Mouse (Mus musculus): Measurements from ENCODE around the gene 6430548M08Rik. TPM values are rescaled to one million over a fixed set of nuclear protein-coding genes. Genes with fewer than 3 reads are reported as not detected.

6430548M08Rik gene
- polyA plus RNA-seq, 1 experiment: 4.9 TPM

- peaks cover 4% of the 10 kb centered on the region; the same call in 1 of the 2 replicates for H3K4me1 ChIP-seq (replicated peaks; ENCODE audit: control insufficient read depth, insufficient read depth, low read length)
These were observed 6.0 kb downstream of the 6430548M08Rik start for GRCm38 (mm10) chr8:120119931-120120330.

GRCm38 (mm10) chr8:120120951-120121350 lies 7.0 kb downstream of the 6430548M08Rik start:
- no peak for TF ChIP-seq CTCF (IDR thresholded peaks at IDR 0.05; ENCODE audit: borderline replicate concordance, control insufficient read depth, extremely low read depth, insufficient read depth, low read length, poor library complexity)
- TF ChIP-seq POLR2A (IDR thresholded peaks at IDR 0.05; ENCODE audit: control insufficient read depth, extremely low read depth, insufficient read depth, low read length, poor library complexity): no peak
- Histone ChIP-seq H3K36me3 (ENCODE audit: control insufficient read depth, insufficient read depth, low read length) (no peaks in the 10 kb centered on the region), H3K27ac (ENCODE audit: control insufficient read depth, insufficient read depth, low read length) (no peak overlapping the region), H3K27me3 (ENCODE audit: control insufficient read depth, insufficient read depth, low read length) (no peaks in the 10 kb centered on the region; the same call in 1 of the 2 replicates), H3K4me1 (replicated peaks; ENCODE audit: control insufficient read depth, insufficient read depth, low read length) (peaks cover 6% of the 10 kb centered on the region; the same call in 1 of the 2 replicates), H3K4me3 (ENCODE audit: control insufficient read depth, insufficient read depth, low read length) (no peak overlapping the region)
- no peak for DNase-seq
- WGBS: 81% methylated on average over 5 of the region's 5 CpGs

More at GRCm38 (mm10) chr8:120119931-120120330, 6.0 kb downstream of the 6430548M08Rik start:
- TF ChIP-seq CTCF (IDR thresholded peaks at IDR 0.05; ENCODE audit: borderline replicate concordance, control insufficient read depth, extremely low read depth, insufficient read depth, low read length, poor library complexity): no peak
- no peak for TF ChIP-seq POLR2A (IDR thresholded peaks at IDR 0.05; ENCODE audit: control insufficient read depth, extremely low read depth, insufficient read depth, low read length, poor library complexity)
- peaks cover 6% of the 10 kb centered on the region; the same call in 1 of the 2 replicates for H3K27me3 ChIP-seq (ENCODE audit: control insufficient read depth, insufficient read depth, low read length)
- H3K4me3 ChIP-seq (ENCODE audit: control insufficient read depth, insufficient read depth, low read length): no peak overlapping the region
- WGBS: 22% methylated on average over 6 of the region's 6 CpGs
- no peak for DNase-seq
- H3K27ac ChIP-seq (ENCODE audit: control insufficient read depth, insufficient read depth, low read length): no peak overlapping the region
- no peaks in the 10 kb centered on the region for H3K36me3 ChIP-seq (ENCODE audit: control insufficient read depth, insufficient read depth, low read length)

GRCm38 (mm10) chr8:120124261-120124660 lies 10.3 kb downstream of the 6430548M08Rik start:
- DNase-seq: no peak
- WGBS: 51% methylated on average over 6 of the region's 6 CpGs
- Histone ChIP-seq H3K4me1 (replicated peaks; ENCODE audit: control insufficient read depth, insufficient read depth, low read length) (peaks cover 6% of the 10 kb centered on the region; the same call in 1 of the 2 replicates), H3K27ac (ENCODE audit: control insufficient read depth, insufficient read depth, low read length) (no peak overlapping the region), H3K4me3 (ENCODE audit: control insufficient read depth, insufficient read depth, low read length) (no peak overlapping the region), H3K27me3 (ENCODE audit: control insufficient read depth, insufficient read depth, low read length) (no peaks in the 10 kb centered on the region), H3K36me3 (ENCODE audit: control insufficient read depth, insufficient read depth, low read length) (no peaks in the 10 kb centered on the region)
- no peak for TF ChIP-seq POLR2A (IDR thresholded peaks at IDR 0.05; ENCODE audit: control insufficient read depth, extremely low read depth, insufficient read depth, low read length, poor library complexity)
- no peak for TF ChIP-seq CTCF (IDR thresholded peaks at IDR 0.05; ENCODE audit: borderline replicate concordance, control insufficient read depth, extremely low read depth, insufficient read depth, low read length, poor library complexity)

GRCm38 (mm10) chr8:120124836-120125389 lies 11.0 kb downstream of the 6430548M08Rik start:
- no peak for DNase-seq
- H3K27ac ChIP-seq (ENCODE audit: control insufficient read depth, insufficient read depth, low read length): no peak overlapping the region
- H3K4me1 ChIP-seq (replicated peaks; ENCODE audit: control insufficient read depth, insufficient read depth, low read length): peaks cover 3% of the 10 kb centered on the region; the same call in 1 of the 2 replicates
- TF ChIP-seq POLR2A (IDR thresholded peaks at IDR 0.05; ENCODE audit: control insufficient read depth, extremely low read depth, insufficient read depth, low read length, poor library complexity): no peak
- no peak for TF ChIP-seq CTCF (IDR thresholded peaks at IDR 0.05; ENCODE audit: borderline replicate concordance, control insufficient read depth, extremely low read depth, insufficient read depth, low read length, poor library complexity)
- H3K36me3 ChIP-seq (ENCODE audit: control insufficient read depth, insufficient read depth, low read length): no peaks in the 10 kb centered on the region
- H3K4me3 ChIP-seq (ENCODE audit: control insufficient read depth, insufficient read depth, low read length): no peak overlapping the region
- no peaks in the 10 kb centered on the region for H3K27me3 ChIP-seq (ENCODE audit: control insufficient read depth, insufficient read depth, low read length)
- 52% methylated on average over 7 of the region's 7 CpGs for WGBS

GRCm38 (mm10) chr8:120126357-120127161 lies 12.6 kb downstream of the 6430548M08Rik start:
- Histone ChIP-seq H3K27ac (ENCODE audit: control insufficient read depth, insufficient read depth, low read length) (no peak overlapping the region), H3K4me3 (ENCODE audit: control insufficient read depth, insufficient read depth, low read length) (no peak overlapping the region), H3K36me3 (ENCODE audit: control insufficient read depth, insufficient read depth, low read length) (no peaks in the 10 kb centered on the region), H3K27me3 (ENCODE audit: control insufficient read depth, insufficient read depth, low read length) (no peaks in the 10 kb centered on the region), H3K4me1 (replicated peaks; ENCODE audit: control insufficient read depth, insufficient read depth, low read length) (peaks cover 3% of the 10 kb centered on the region; the same call in 1 of the 2 replicates)
- no peak for DNase-seq
- TF ChIP-seq POLR2A (IDR thresholded peaks at IDR 0.05; ENCODE audit: control insufficient read depth, extremely low read depth, insufficient read depth, low read length, poor library complexity) (no peak), CTCF (IDR thresholded peaks at IDR 0.05; ENCODE audit: borderline replicate concordance, control insufficient read depth, extremely low read depth, insufficient read depth, low read length, poor library complexity) (no peak)
- 83% methylated on average over 14 of the region's 14 CpGs for WGBS

GRCm38 (mm10) chr8:120129547-120129946 lies 15.6 kb downstream of the 6430548M08Rik start:
- Histone ChIP-seq H3K4me3 (ENCODE audit: control insufficient read depth, insufficient read depth, low read length) (no peak overlapping the region), H3K27ac (ENCODE audit: control insufficient read depth, insufficient read depth, low read length) (no peak overlapping the region), H3K27me3 (ENCODE audit: control insufficient read depth, insufficient read depth, low read length) (no peaks in the 10 kb centered on the region), H3K4me1 (replicated peaks; ENCODE audit: control insufficient read depth, insufficient read depth, low read length) (peaks cover 3% of the 10 kb centered on the region; the same call in 1 of the 2 replicates), H3K36me3 (ENCODE audit: control insufficient read depth, insufficient read depth, low read length) (no peaks in the 10 kb centered on the region)
- WGBS: 98% methylated on average over 4 of the region's 4 CpGs
- no peak for TF ChIP-seq CTCF (IDR thresholded peaks at IDR 0.05; ENCODE audit: borderline replicate concordance, control insufficient read depth, extremely low read depth, insufficient read depth, low read length, poor library complexity)
- no peak for TF ChIP-seq POLR2A (IDR thresholded peaks at IDR 0.05; ENCODE audit: control insufficient read depth, extremely low read depth, insufficient read depth, low read length, poor library complexity)
- DNase-seq: no peak

Data from thymus, adult 2 months (tissue).